Mouse (Mus musculus) forebrain, embryonic 11.5 days (tissue): Measurements from ENCODE around the gene Ifit3. TPM values are rescaled to one million over a fixed set of nuclear protein-coding genes. Genes with fewer than 3 reads are reported as not detected.
"Not testable (repeated sequence)": the region's sequence is repeated elsewhere in the genome, so short reads cannot be mapped to it uniquely, and the experiment has no call there.

Experiments
- ATAC-seq: fragments of 200-750 bp; cut with Nextera tagmentation; replicated peaks from 2 replicates; pipeline ENCODE4 v1.8.0; 2017; ENCODE audit warnings: moderate TSS enrichment; ENCODE audit not compliant: low FRiP score
- DNase-seq: peaks from one replicate; pipeline ENCODE4 v3.0.0-alpha.2; 2017; ENCODE audit warnings: low spot score
- H3K27ac ChIP-seq: fragments of 300-500 bp; sonication (generic); 2 replicates; pipeline ENCODE4 v1.5.1; 2014; ENCODE audit warnings: low read depth, low read length
- H3K27me3 ChIP-seq: fragments of 300-500 bp; sonication (generic); 2 replicates; pipeline ENCODE4 v1.6.1; 2014; ENCODE audit warnings: mild to moderate bottlenecking, low read length, mixed read lengths; ENCODE audit not compliant: control insufficient read depth, insufficient read depth
- H3K36me3 ChIP-seq: fragments of 300-500 bp; sonication (generic); 2 replicates; pipeline ENCODE4 v1.6.1; 2014; ENCODE audit warnings: mild to moderate bottlenecking, low read length, moderate library complexity, mixed read lengths; ENCODE audit not compliant: control insufficient read depth, insufficient read depth
- H3K4me1 ChIP-seq: fragments of 300-500 bp; sonication (generic); replicated peaks from 2 replicates; pipeline ENCODE4 v1.6.1; 2014; ENCODE audit warnings: low read length, mixed read lengths; ENCODE audit not compliant: control insufficient read depth, insufficient read depth
- H3K4me2 ChIP-seq: fragments of 300-500 bp; sonication (generic); 2 replicates; pipeline ENCODE4 v1.6.1; 2014; ENCODE audit warnings: low read depth, mild to moderate bottlenecking, low read length, moderate library complexity, mixed read lengths; ENCODE audit not compliant: severe bottlenecking
- H3K4me3 ChIP-seq: fragments of 300-500 bp; sonication (generic); 2 replicates; pipeline ENCODE4 v1.5.1; 2014; ENCODE audit warnings: low read depth, low read length
- H3K9ac ChIP-seq: fragments of 300-500 bp; sonication (generic); 2 replicates; pipeline ENCODE4 v1.6.1; 2014; ENCODE audit warnings: low read length
- H3K9me3 ChIP-seq: fragments of 300-500 bp; sonication (generic); 2 replicates; pipeline ENCODE4 v1.6.1; 2016; ENCODE audit warnings: low read length, mixed read lengths; ENCODE audit not compliant: control insufficient read depth
- WGBS: fragments of 180-500 bp; shearing (Covaris S2); extraction: QIAGEN DNeasy Blood & Tissue Kit; methylation state at CpG from one replicate; pipeline ENCODE4 v1.1.7; 2014; 5-methylcytosine and 5-hydroxymethylcytosine counted together
- polyA plus RNA-seq: library from polyadenylated mRNA; unstranded; fragments of >200 nt; fragmentation: Nextera tagmentation; extraction: Ambion mirVana; gene quantifications from 2 replicates; pipeline ENCODE4 v1.2.1, GENCODE M21; 2014

The Ifit3 gene
- polyA plus RNA-seq = 0.25 and 0.52 TPM in 2 replicates

GRCm38 (mm10) chr19:34583126-34583766 lies at the start of gene Ifit3:
Ifit3 (plus strand) TSS chr19:34583531.
- not testable (repeated sequence) for H3K27ac ChIP-seq, H3K4me3 ChIP-seq, H3K36me3 ChIP-seq, H3K9ac ChIP-seq, H3K9me3 ChIP-seq, ATAC-seq, H3K4me1 ChIP-seq, H3K27me3 ChIP-seq, H3K4me2 ChIP-seq, DNase-seq
- 80% methylated on average over 2 of the region's 2 CpGs for WGBS

DNA sequence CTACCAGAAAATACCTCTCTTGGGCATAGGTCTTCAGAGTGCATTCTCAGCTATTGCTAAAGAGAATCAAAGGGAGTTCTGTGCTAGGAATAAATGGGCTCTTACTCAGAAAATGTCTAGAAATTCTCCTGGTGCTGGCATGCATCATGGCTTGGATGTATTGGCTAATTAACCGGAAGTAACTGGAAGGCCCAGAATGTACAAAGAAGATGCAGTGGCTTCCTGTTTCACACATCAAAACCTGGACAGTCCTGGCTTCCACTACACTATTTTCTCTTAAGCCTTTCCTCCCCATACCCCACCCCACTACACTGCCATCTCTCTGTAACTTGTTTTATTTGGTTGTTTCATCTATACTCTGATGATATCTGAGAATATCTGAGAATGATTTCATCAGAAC lies 43.9 kb upstream of the Ifit3 start:
- Histone ChIP-seq H3K9me3 (no peaks in the 10 kb centered on the region), H3K4me2 (no peak overlapping the region), H3K27ac (no peak overlapping the region), H3K4me3 (no peak overlapping the region), H3K4me1 (no peaks in the 10 kb centered on the region), H3K27me3 (no peaks in the 10 kb centered on the region), H3K36me3 (no peaks in the 10 kb centered on the region), H3K9ac (no peak overlapping the region)
- 71% methylated on average over 1 of the region's 1 CpGs for WGBS
- ATAC-seq (no peak), DNase-seq (no peak)

DNA sequence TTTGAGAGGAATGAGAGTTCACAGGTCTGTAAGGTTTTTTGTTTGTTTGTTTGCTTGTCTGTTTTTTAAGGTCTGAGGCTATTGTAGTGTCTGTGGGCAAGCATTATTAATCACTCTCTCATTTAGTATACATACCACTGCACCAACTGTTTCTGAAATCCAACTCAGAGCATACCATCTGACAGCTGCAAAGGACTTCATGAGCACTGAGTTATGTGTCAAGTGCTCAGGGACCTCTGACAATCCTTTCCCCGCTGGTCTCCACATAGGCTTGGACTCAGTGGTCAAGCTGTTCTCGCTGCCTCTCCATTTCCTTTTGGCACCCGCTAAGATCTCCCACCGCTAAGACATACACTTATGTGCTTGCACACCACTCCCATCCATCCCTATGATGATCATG lies 37.1 kb upstream of the Ifit3 start:
- no peaks in the 10 kb centered on the region for H3K27me3 ChIP-seq
- no peak overlapping the region for H3K27ac ChIP-seq
- no peaks in the 10 kb centered on the region for H3K36me3 ChIP-seq
- H3K9ac ChIP-seq = no peak overlapping the region
- H3K4me2 ChIP-seq = no peak overlapping the region
- DNase-seq (no peak), ATAC-seq (no peak)
- no peak overlapping the region for H3K4me3 ChIP-seq
- no peaks in the 10 kb centered on the region for H3K4me1 ChIP-seq
- 87% methylated on average over 4 of the region's 4 CpGs for WGBS
- no peaks in the 10 kb centered on the region for H3K9me3 ChIP-seq

GRCm38 (mm10) chr19:34547976-34548375 lies 35.4 kb upstream of the Ifit3 start:
- Histone ChIP-seq H3K27ac (no peak overlapping the region), H3K4me3 (no peak overlapping the region), H3K36me3 (no peaks in the 10 kb centered on the region), H3K4me1 (no peaks in the 10 kb centered on the region; the same call in 1 of the 2 replicates), H3K4me2 (no peak overlapping the region), H3K9me3 (no peaks in the 10 kb centered on the region), H3K27me3 (no peaks in the 10 kb centered on the region), H3K9ac (no peak overlapping the region)
- WGBS = 30% methylated on average over 7 of the region's 7 CpGs
- ATAC-seq (no peak), DNase-seq (peak; percentile 79)

DNA sequence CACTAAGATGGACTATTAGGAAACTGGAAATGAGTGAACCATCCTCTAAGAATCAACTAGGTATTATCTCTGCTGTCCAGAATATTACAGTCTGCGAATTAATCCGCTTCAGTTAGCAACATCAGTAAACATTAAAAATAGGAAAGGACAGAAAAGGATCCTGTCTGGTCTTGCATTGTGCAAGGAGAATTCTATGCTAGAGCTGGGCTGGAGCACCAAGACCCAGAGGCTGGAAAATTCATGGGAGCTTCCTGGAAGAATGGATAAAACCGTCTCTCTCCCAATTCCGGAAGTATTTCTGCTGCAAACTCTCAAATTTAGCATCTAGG lies 33.2 kb upstream of the Ifit3 start:
- DNase-seq (no peak), ATAC-seq (peak; percentile 11)
- H3K4me3 ChIP-seq = peak overlapping the region; percentile 43
- H3K4me1 ChIP-seq = no peaks in the 10 kb centered on the region; the same call in 1 of the 2 replicates
- no peak overlapping the region for H3K27ac ChIP-seq
- H3K9me3 ChIP-seq = no peaks in the 10 kb centered on the region; the same call in 1 of the 2 replicates
- 30% methylated on average over 4 of the region's 4 CpGs for WGBS
- no peaks in the 10 kb centered on the region for H3K27me3 ChIP-seq
- no peaks in the 10 kb centered on the region for H3K36me3 ChIP-seq
- peak overlapping the region; percentile 51 for H3K9ac ChIP-seq
- peak overlapping the region; percentile 61 for H3K4me2 ChIP-seq

DNA sequence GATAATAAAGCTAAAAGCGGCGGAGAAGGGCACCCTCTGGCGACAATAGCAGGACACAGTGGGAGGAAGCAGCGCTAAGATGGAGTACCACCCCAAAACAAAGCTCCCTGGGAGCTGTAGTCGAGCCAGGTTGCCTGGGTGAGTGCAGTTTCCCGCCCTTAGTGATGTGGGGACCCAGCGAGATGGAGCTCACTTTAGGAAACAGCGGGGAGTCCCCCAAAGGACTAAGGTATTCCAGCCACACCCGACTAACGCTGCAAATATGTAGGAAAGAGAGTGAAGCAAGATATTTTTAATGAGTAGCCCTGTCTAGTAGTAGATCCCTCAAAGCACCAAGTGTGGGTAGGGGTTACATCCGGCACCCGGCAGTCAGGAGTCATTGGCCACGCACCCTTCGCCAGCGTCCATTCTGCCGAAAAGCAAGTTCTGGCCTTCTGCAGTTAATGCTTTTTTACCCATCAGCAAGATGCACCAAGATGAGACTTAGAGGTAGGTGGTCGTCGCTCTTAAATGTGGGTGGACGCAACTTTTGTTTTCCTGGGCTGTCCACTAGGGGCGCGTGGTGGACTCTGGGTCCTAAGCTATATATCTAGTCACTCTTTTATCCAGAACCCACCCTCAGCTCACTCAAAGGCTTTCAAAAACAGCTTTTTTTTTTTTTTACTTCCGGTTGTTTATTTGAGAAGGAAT lies 32.7 kb upstream of the Ifit3 start, which contains the start of gene Ifit2:
TSS of gene Ifit2 (plus strand) at position 161 of the 690 bp plus-strand sequence.
- no peaks in the 10 kb centered on the region; the same call in 1 of the 2 replicates for H3K9me3 ChIP-seq
- H3K36me3 ChIP-seq = no peaks in the 10 kb centered on the region
- 1% methylated on average over 22 of the region's 22 CpGs for WGBS
- H3K4me1 ChIP-seq = no peaks in the 10 kb centered on the region; the same call in 1 of the 2 replicates
- H3K27me3 ChIP-seq = no peaks in the 10 kb centered on the region
- H3K27ac ChIP-seq = no peak within 1 kb of the TSS
- peak; percentile 94 for ATAC-seq
- H3K4me3 ChIP-seq = peak within 1 kb of the TSS; percentile 43
- DNase-seq = peak; percentile 83
- peak within 1 kb of the TSS; percentile 51 for H3K9ac ChIP-seq
- H3K4me2 ChIP-seq = peak within 1 kb of the TSS; percentile 61

GRCm38 (mm10) chr19:34551981-34552380 lies 31.4 kb upstream of the Ifit3 start:
- no peaks in the 10 kb centered on the region; the same call in 1 of the 2 replicates for H3K4me1 ChIP-seq
- no peak overlapping the region for H3K27ac ChIP-seq
- WGBS = 75% methylated on average over 5 of the region's 5 CpGs
- H3K9ac ChIP-seq = no peak overlapping the region
- no peaks in the 10 kb centered on the region; the same call in 1 of the 2 replicates for H3K9me3 ChIP-seq
- no peak for DNase-seq
- H3K27me3 ChIP-seq = no peaks in the 10 kb centered on the region
- no peak overlapping the region for H3K4me2 ChIP-seq
- no peaks in the 10 kb centered on the region for H3K36me3 ChIP-seq
- no peak for ATAC-seq
- H3K4me3 ChIP-seq = no peak overlapping the region

- no peak overlapping the region for H3K4me2 ChIP-seq
- H3K4me1 ChIP-seq = no peaks in the 10 kb centered on the region; the same call in 1 of the 2 replicates
- ATAC-seq (no peak), DNase-seq (no peak)
- no peak overlapping the region for H3K27ac ChIP-seq
- no peaks in the 10 kb centered on the region for H3K27me3 ChIP-seq
- H3K4me3 ChIP-seq = no peak overlapping the region
- H3K9ac ChIP-seq = no peak overlapping the region
- no peaks in the 10 kb centered on the region for H3K36me3 ChIP-seq
- 56% methylated on average over 6 of the region's 6 CpGs for WGBS
- H3K9me3 ChIP-seq = no peaks in the 10 kb centered on the region; the same call in 1 of the 2 replicates
Observed at GRCm38 (mm10) chr19:34553021-34553420, 30.3 kb upstream of the Ifit3 start.
